Mouse (Mus musculus) MEL-GATA-1-ER (cell line): ENCODE results near the gene Gm10424.
"Not testable (repeated sequence)": the region's sequence is repeated elsewhere in the genome, so short reads cannot be mapped to it uniquely, and the experiment has no call there.

Experiments
- DNase-seq: peaks from one replicate; pipeline ENCODE4 v3.0.0-alpha.2; 2012; ENCODE audit warnings: low read depth; ENCODE audit errors: extremely low read depth

Gm10424 gene

DNA sequence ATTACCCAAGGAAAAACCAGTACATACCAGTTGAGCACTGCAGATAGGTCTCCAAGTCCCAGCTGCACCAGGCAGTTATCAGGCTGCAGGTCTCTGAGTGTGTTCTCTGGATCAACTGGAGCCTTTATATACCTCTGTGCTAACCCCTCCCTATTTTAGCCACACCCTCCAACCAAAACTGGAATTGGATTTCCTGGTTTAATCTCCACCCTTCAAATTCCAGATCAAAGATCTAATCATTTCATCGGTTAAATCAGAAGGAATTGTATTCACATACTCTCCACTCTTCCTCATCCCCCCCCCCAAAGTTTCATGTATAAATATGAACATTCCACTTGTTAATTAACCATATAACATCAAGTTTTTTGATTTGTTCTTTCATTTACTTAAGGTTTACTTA is at the start of gene Gm10424:
Gene Gm10424, minus strand, starts transcription at position 101 of the 400 bp plus-strand sequence.
- DNase-seq, result not testable (repeated sequence)

DNA sequence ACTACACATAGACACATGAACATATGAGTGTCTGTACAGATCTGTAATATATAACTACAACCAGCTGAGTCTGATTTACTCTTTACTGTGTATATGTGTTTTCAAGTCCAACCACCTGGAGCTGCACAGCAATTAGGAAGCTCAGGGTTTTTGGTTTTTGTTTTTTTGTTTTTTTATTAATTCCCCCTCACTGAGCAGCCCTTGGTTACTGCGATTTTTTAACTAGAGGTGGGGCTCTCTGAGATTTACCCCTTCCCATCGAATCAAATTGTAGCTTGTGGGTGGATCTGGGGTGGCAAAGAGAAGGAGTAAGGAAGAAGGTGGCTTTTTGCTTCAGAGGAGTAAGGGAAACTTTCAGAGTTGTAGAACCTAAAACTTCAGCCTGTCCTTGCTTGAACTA is 33.0 kb upstream of the Gm10424 start, which contains the start of gene Gm3259:
Gene Gm3259, plus strand, starts transcription at position 301 of the 400 bp plus-strand sequence.
- DNase-seq, result not testable (repeated sequence)
